Mouse (Mus musculus) urinary bladder, postnatal 25 days (tissue): ENCODE data around the gene Atp1b2.

Experiments used
- DNase-seq: peaks from one replicate; pipeline ENCODE4 v3.0.0; 2022; ENCODE audit warnings: low spot score

Gene Atp1b2

DNA sequence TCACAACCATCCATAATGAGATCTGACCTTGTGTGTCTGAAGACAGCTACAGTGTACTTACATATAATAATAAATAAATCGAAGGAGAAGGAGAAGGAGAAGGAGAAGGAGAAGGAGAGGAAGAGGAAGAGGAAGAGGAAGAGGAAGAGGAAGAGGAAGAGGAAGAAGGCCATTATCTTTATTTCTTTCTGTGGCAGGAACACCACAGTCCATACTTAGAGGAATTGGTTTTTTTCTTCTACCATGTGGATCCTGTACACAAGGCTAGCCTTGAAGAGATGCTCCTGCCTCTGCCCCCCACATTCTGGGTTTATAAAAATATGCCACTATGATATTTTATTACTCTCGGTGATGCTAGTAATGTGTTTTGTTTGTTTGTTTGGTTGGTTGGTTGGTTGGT lies 1.1 kb upstream of the Atp1b2 start:
- no peak for DNase-seq

DNA sequence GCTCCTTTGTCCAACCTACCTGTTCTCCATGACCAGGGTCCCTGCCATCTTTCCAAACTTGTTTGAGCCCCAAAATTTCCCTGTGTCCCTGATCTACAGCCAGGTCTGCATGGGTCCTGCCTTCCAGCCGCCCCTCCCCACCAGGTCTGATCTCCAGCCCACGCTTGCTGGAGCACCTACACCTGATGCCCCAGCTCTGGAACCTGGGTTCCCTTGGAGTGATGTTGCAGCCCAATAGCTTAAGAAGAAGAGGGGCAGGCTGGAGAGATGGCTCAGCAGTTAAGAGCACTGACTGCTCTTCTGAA lies 701 bp upstream of the Atp1b2 start:
- DNase-seq, result no peak

DNA sequence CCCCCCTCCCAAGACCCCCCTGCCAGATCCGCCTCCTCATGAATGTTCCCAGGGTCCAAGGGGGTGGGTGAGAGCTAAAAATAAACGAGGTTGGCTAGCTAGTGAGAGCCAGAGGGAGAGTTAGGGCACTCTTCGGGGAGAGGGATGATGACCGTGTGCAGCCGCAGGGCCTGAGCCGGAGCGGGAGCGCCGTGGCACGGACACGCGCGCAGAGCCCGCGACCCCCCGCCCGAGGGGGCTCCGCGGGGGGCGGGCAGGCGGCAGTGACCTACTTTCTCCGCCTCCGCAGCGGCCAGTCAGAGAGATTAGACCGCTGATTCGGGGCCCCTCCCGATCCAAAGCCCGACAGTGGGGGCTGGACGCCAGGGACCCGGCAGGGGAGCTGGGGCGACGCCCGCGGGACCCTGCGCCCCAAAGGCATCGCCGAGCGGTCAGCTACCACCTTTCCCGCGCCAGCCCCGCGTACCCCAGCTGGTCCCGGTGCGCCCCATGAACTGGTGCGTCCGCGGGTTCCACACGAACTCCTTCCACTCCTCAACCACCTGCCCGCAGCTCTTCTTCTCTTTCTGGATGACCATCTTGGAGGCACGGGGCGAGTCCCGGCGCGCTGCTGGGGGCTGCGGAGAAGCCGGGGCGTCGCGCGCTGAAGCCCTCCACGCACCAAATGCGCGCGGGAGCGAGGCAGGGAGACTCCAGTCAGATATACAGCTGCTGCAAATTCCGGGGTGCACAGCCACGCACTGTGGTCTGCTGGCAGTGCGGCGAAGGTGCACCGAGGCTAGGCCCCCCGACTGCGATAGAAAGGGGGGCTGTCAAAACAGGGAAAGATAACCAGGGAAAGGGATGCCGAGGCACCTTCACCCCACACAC lies 712 bp downstream of the Atp1b2 start:
- no peak for DNase-seq

DNA sequence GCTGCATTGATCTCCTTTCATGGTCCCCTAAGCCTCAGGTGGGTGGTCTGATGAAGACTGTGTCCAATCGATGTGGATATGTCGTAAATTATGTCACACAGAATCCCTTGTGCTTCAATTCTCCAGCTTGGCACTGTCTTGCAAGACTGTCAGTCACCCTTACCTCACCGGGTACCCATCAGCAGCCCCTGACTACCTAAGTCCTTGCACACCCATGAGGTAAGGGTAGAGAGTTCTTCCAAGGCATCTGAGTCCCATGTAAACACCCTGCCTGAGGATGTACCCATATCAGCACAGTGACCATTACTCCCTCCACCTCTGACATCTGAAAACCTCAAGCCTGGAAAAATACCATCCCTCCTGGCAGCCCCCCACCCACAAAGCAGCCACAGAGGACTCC lies 1.4 kb downstream of the Atp1b2 start:
- DNase-seq, result no peak

DNA sequence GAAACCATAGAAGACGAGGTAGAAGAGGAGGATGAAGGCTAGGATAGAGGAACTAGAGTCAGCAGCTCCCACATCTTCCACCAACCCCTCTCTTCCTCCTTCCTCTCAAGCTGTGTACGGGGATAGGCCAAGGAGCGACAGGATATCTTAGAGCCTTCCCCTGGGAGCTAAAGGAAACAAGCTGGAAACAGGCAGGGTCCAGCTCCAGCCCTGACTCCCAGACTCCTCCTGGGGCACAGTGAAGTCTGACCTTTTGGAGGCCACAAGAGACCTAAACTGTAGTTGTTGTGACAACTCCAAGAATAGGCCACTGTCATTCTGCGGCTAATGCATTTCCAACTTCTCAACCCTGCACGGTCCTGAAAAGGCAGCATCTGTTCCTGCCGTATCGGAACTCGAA lies 2.2 kb downstream of the Atp1b2 start:
- no peak for DNase-seq

DNA sequence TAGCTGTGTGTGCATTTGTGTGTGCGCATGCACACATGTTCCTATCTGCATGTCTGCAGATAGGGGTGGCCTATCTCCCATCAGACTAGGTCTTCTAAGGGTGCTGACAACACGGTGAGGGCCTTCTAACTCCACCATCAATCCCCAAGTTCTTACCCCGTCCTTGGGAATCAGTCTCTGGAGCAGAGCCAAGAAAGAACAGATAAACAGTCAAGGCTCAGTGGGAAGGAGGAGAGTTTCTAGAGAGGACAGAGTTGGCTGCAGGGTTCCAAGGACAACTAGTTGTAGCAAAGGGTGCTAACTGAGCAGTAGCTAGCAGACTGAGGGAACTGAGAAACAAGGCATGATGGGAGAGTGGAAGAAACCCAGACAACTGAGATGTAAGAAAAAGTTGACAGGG lies 4.0 kb downstream of the Atp1b2 start:
- no peak for DNase-seq

DNA sequence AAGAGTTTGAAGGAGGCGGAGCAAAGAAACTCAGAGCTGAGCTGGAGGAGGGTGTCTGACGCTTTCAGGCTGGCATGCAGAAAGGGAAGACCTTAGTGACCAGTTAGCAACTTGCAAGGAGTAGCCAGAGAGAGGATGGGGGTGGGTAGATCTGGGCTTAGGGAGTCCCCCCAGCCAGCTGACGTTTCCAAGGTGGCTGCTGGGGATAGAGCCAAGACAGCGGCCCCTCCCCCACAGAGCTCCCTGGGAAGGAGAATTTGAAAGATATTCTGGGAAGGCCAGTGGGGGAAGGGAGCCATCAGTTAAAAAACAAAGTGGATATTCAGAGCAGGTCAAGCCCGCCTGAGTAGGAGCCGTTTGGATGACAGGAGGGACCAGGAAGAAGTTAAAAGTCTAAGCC lies 5.6 kb downstream of the Atp1b2 start:
- no peak for DNase-seq

DNA sequence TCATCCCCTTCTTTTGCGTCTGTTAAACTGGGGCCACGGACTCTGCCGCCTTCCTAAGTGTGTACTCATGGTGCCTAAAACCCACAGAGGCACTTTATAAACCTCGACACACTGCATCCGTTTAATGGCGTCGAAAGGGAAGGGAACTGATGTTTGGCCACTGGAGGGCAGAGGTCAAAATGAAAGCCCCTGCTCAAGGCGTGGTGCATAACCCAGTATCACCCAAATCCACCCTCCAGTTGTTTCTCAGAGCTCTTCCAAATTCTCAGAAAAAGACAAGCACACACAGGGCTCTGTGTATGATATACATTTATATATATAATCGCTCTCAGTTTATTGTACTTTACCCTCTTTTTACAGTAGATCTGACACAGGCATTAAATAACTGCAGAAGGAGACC lies 6.3 kb downstream of the Atp1b2 start:
- no peak for DNase-seq

DNA sequence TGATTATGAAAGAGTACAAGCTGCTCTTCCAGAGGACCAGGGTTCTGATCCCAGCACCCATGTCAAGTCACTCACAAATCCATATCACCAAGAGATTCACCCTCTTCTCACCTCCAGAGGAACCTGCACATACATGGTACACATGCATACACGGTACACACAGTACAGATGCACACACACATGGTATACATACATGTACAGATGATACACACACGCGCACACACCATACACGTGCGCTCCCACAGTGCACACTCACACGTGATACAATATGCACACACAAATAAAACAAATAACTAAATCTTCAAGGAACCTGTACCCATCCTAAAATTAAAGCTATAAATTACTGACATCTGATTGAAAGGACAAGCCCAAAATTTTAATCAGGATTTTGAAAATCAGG lies 10.9 kb downstream of the Atp1b2 start:
- DNase-seq, result no peak

DNA sequence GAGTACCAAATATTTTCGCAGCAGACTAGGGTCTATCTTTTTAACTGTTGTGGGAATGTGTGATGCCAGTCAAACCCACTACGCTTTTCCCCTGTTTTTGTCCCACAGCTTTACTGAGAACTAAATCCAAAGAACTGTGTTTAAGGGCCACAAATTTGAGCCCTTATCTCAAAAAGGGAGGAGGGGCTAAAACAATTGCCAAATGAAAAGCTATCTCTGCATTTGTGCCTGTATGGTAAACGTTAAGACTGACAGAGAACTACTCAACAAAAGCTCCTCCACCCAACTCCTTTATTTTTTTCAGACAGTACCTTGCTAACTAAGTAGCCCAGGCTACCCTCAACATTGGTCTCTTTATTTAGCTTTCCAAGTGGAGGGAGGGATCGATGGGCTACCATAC lies 12.9 kb downstream of the Atp1b2 start:
- DNase-seq, result no peak

DNA sequence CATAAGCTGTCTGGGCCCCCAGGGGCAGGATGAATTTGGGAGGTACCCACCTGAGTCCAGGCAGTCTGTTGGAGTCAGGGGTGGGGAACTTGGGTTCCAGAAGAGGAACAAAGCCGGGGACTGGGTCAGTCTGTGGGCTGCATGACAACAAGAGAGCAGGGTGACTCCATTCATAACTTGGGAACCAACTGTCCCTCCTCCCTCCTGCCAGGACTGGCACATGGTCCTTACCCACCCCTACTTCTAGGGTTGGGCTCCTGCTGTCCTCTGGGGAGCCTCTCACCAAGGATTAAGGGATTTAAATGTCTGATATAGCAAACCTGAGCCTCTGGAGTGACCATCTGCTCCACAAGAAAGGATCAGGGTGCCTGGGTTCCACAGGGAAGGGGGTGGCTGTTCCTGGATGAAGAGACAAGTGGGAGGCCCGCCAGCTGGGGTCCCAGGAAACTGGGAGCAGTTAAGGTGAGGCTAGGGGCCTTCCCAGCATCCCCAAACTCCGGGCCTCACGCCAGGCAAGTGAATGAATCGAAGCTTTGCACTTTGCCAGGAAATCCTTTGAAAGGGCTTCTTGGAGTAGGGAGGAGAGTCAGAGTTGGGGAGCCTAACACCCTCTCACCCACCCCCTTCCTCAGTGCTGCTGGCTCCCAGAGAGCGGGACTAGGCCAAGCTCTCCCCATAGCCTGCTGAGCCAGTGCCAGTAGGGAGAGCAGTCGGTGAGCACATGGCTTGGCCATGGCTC lies 13.7 kb downstream of the Atp1b2 start:
- no peak for DNase-seq

DNA sequence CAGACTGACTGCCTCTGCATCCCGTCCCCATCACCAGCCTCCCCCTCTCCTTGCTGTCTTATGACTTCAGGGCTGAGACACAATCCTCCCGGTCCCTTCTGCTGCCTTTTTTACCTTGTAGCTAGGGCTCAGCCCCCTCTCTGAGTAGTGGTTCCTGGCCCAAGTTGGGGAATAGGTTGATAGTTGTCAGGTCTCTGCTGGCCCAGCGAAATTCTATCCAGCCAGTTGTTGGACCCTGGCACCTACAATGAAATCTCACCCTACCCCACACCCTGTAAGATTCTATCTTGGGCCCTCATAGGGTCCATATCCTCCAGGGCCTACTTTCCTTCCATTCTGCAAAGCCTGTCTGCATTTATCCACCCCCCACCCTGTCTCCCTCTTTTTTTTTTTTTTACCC lies 14.3 kb downstream of the Atp1b2 start:
- DNase-seq, result no peak

DNA sequence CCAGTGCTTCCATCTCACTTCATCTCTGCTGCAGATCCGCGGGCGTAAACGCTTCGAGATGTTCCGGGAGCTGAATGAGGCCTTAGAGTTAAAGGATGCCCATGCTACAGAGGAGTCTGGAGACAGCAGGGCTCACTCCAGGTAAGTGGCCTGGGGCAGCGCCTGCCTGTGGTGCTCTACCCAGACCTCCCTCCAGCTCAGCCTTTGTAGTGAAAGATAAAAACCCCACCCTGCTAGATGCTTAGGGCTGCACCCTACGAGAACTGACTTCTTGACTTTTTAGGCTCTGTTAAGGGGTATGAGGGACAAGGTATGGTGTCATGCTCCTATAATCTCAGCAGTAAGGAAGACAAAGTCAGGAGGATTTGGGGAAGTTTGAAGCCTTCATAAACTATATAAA lies 15.1 kb downstream of the Atp1b2 start:
- DNase-seq, result no peak

DNA sequence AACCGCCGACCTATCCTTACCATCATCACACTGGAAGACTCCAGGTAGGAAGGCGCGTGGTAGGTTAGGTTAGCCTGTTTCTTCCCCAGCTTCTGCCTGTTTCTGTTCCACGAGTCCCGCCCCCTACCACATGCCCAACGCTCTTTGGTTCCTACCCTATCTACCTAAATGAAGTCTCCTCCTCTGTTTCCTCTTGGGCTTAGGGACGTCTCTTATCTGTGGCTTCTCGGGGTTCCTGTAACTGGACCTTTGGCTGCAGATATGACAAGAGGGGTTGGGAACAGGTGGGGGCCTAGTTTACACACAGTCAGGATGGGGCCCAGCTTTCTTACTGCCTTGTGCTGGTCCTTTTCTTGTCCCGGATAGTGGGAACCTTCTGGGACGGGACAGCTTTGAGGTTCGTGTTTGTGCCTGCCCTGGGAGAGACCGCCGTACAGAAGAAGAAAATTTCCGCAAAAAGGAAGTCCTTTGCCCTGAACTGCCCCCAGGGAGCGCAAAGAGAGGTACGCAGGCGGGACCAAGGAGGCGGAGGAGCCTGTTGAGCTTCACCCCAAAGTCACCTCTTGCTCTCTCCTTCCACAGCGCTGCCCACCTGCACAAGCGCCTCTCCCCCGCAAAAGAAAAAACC lies 16.4 kb downstream of the Atp1b2 start:
- DNase-seq, result no peak

DNA sequence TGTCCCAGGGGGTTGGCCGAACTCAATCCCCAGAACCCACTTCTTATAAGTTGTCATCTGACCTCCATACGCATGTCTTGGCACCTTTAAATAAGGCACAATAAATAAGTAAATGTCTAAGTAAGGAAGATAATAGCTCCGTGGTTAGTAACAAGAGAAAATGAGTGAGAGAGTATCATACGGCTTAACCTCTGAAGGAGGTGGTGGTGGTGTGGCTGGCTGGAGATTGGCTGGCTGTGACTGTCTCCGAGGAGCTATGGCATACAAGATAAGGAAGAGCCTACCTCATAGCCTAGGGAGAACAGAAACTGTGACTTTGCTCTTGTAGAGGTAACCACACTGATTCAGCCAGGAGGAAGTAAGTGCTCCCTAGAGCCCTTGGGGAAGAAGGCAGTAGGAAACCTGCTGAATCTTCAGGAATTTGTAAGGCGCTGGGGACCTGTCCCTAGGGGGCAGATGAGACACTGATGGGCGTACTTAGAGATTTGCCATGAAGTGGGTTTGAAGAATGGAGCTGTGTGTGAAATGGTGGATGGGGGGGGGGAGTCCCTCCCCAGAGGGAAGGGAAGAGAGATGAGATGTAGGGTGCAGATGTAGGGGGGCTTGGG lies 19.9 kb downstream of the Atp1b2 start:
- DNase-seq, result no peak

DNA sequence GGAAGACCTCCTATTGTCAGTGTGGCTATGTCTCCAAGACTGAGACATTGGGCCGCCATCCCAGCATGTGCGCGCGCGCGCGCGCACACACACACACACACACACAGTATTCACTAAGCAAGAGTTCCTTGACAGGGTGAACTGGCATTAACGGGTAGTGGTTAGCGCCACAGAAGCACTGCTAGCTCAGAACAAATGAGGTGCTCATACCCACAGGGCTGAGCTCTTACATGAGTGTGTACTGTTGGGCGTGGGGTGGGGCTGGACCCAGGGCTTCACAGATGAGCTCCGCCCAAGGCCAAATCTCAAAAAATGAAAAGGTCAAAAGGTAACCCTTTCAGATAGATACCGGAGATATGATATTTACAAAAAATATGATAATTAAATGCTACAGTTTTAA lies 20.8 kb downstream of the Atp1b2 start:
- DNase-seq, result no peak

DNA sequence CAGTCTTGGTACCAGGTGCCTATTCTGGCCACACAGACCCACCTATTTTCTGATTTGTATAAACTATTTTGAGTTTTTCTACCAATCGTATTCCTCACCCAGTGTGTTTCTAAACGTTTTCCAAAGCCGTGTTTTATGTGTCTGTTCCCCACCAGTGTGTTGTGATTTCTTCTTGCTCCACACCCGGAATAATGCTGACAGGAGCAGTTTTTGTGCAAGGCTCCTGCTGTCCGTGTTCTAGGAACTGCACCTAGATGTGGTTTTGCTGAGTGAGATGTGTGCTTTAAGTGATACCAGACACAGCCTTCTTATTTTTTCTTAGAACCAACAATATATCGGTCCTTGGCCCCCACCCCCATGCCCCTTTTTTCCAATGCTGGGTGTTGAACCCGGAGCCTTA lies 21.7 kb downstream of the Atp1b2 start:
- no peak for DNase-seq

DNA sequence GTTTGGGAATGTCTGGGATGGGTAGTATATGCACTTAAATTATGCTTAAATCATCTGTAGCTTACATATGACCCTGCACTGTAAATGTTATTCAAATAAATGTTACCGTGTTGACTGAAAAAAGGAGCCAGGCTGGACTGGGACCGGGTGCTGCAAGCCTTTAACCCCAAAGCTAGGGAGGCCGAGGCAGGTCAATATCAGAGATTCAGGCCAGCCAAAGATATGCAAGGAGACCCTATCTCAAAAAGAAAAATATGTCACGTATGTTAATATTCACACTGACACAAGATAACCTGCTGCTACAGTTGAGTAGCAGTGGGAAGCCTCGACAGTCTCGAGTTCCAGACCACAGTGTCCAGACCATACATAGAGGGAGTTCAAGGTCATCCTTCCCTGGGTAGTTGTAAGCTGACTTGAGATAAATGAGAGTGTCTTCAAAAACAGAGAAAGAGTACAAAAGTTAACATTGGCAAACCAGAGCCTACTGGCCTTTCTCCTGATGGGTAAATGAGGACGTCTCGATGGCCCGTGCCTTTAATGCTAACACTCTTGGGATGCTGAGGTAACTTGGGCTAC lies 23.4 kb downstream of the Atp1b2 start:
- no peak for DNase-seq

DNA sequence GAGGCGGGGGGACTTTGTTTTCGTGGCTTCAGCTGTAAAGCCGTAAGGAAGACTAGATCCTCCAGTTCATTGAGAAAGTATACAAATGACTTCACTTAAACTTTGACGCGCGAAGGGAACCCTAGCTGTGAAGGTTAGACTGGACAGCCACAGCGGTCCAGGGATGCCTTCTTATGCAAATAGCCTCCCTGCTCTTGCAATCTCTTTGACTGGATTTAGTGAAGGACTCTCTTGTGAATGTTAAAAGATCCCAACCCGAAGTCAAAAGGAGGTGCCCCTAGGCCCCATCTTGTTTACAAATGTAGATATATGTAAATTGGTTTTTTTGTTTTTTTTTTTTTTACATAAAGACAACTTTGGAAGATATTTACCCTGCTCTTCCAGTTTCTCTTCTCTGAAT lies 23.9 kb downstream of the Atp1b2 start:
- no peak for DNase-seq

DNA sequence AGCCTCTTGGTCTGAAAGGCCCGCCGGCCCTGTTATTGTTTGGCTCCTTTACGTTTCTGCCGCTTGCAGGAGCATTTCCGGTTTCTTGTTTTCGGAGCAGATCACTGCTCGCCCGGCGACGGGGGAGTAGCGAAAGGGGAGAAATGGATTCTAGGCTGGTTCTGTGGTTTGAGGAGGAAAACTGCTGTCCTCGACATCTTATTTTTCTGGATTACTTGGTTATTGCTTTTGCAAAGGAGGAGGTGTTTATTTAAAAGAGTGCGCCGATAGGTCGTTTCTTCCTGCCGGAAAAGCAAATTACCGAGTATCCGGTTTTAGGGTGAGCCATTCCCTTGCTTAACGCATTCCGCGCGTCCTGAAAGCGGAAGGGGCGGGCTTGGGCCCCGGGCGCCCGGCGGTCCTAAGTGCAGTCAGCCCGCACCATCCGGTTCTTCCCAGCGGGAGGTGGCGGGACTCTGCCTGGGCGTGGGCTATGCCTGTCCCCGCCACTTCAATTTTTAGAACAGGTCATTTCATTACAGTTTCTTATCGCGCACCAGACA lies 24.5 kb downstream of the Atp1b2 start:
- DNase-seq, result peak; percentile 80

DNA sequence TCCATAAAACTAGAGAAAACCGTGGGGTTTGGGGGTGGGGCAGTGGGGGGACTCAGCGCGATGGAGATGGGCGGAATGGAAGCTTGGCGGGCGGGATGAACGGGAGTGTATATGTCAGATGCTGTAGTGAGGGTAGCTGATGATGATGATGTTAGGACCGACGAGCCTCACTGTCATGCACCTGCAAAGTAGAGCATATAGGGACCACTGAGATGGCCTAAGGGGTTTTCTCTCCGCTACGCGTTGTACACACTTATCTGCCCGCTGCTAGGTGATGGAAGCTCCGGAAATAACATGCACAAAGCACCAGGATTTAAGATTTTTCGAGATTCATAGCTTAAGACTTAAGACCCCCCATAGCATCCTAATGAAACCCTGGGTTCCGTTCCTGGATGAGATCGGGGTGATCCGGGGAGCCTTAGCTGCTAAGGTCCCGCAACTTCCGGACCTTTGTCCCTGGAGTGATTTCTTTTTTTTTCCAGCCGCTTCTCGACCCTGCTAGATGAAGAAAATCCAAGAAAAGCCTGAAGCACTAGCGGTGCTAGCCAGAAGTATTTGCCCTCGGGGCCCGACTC lies 25.1 kb downstream of the Atp1b2 start:
- DNase-seq, result no peak

DNA sequence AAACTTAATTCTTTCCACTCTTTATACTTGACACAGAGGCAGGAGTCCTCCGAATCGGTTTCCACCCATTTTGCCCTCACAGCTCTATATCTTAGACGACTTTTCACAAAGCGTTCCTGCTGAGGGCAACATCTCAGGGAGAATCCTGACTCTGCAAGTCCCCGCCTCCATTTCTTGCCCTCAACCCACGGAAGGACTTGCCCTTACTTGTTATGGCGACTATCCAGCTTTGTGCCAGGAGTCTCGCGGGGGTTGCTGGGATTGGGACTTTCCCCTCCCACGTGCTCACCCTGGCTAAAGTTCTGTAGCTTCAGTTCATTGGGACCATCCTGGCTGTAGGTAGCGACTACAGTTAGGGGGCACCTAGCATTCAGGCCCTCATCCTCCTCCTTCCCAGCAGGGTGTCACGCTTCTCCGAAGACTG lies 25.6 kb downstream of the Atp1b2 start, which contains the start of the genes Wrap53 and Trp53:
Gene Wrap53 (minus strand): TSS at position 165 of the 424 bp plus-strand sequence.
Gene Trp53 (plus strand): TSS at position 269 of the 424 bp plus-strand sequence.
- DNase-seq, result peak; percentile 77
